Comparison of ENCODE assay signal across 9 mouse cellular contexts in genomic region chr3:89863716-89864509, GRCm38 (mm10). TPM values are rescaled to one million over a fixed set of nuclear protein-coding genes. Genes with fewer than 3 reads are reported as not detected.
A peak's percentile ranks its signal among the peaks of the same experiment; 100 is the strongest.
DNase-seq lines count a peak whose midpoint lies in the region; ATAC-seq lines count a peak whose summit lies in the region.
"Had no signal": no experiment of that assay in that cellular context is flagged by ENCODE, and none has a peak within 500 bp of the region (broad histone marks: within the 10 kb centered on the region; RNA-seq: fewer than 3 reads in every experiment).

No protein-coding gene starts in this region.

- no peaks in the 10 kb centered on the region for H3K36me3 ChIP-seq in kidney, embryonic 14.5 days (ENCODE audit: control insufficient read depth, insufficient read depth, low read length)
- H3K36me3 ChIP-seq in splenic B cell, adult 2 months (ENCODE audit: control insufficient read depth, insufficient read depth, low read length, poor library complexity, severe bottlenecking): no peaks in the 10 kb centered on the region
- no peaks in the 10 kb centered on the region for H3K36me3 ChIP-seq in hindbrain, embryonic 10.5 days
- no peaks in the 10 kb centered on the region for H3K36me3 ChIP-seq in forebrain, embryonic 12.5 days (replicated peaks)
- H3K36me3 ChIP-seq in forebrain, embryonic 14.5 days (ENCODE audit: control insufficient read depth, insufficient read depth, low read length): no peaks in the 10 kb centered on the region
- H3K36me3 ChIP-seq: limb, embryonic 15.5 days had no signal

- no peaks in the 10 kb centered on the region for H3K9me3 ChIP-seq in kidney, embryonic 14.5 days (ENCODE audit: control insufficient read depth, low read length)
- no peaks in the 10 kb centered on the region for H3K9me3 ChIP-seq in hindbrain, embryonic 10.5 days
- no peaks in the 10 kb centered on the region for H3K9me3 ChIP-seq in forebrain, embryonic 12.5 days
- H3K9me3 ChIP-seq in forebrain, embryonic 14.5 days (replicated peaks; ENCODE audit: control insufficient read depth, low read length): no peaks in the 10 kb centered on the region
- H3K9me3 ChIP-seq: limb, embryonic 15.5 days had no signal

- WGBS in kidney, embryonic 14.5 days: 68% methylated on average over 9 of the region's 9 CpGs
- WGBS in hindbrain, embryonic 10.5 days: 85% methylated on average over 9 of the region's 9 CpGs
- 81% methylated on average over 9 of the region's 9 CpGs for WGBS in forebrain, embryonic 12.5 days
- 81% methylated on average over 9 of the region's 9 CpGs for WGBS in forebrain, embryonic 14.5 days

- H3K27ac ChIP-seq in kidney, embryonic 14.5 days (ENCODE audit: low read depth, low read length): no peak overlapping the region
- H3K27ac ChIP-seq in hindbrain, embryonic 10.5 days: no peak overlapping the region
- no peak overlapping the region for H3K27ac ChIP-seq in forebrain, embryonic 12.5 days
- H3K27ac ChIP-seq in forebrain, embryonic 14.5 days (ENCODE audit: low read depth, low read length): no peak overlapping the region
- H3K27ac ChIP-seq: limb, embryonic 15.5 days had no signal

- no peak for ATAC-seq in kidney, embryonic 14.5 days (ENCODE audit: low FRiP score, low TSS enrichment)
- no peak for ATAC-seq in forebrain, embryonic 12.5 days (ENCODE audit: low FRiP score)
- ATAC-seq in forebrain, embryonic 14.5 days: no peak

- H3K4me3 ChIP-seq in kidney, embryonic 14.5 days (ENCODE audit: low read length): no peak overlapping the region
- H3K4me3 ChIP-seq in hindbrain, embryonic 10.5 days: no peak overlapping the region
- H3K4me3 ChIP-seq in forebrain, embryonic 12.5 days (replicated peaks): no peak overlapping the region
- no peak overlapping the region for H3K4me3 ChIP-seq in forebrain, embryonic 14.5 days (ENCODE audit: low read depth, low read length)
- H3K4me3 ChIP-seq: limb, embryonic 15.5 days had no signal

- H3K4me1 ChIP-seq in kidney, embryonic 14.5 days (ENCODE audit: control insufficient read depth, insufficient read depth, low read length): peaks cover 7% of the 10 kb centered on the region; the same call in 1 of the 2 replicates
- peaks cover 20% of the 10 kb centered on the region for H3K4me1 ChIP-seq in hindbrain, embryonic 10.5 days (replicated peaks)
- peaks cover 34% of the 10 kb centered on the region for H3K4me1 ChIP-seq in forebrain, embryonic 12.5 days
- peaks cover 21% of the 10 kb centered on the region for H3K4me1 ChIP-seq in forebrain, embryonic 14.5 days (ENCODE audit: control insufficient read depth, insufficient read depth, low read length)

- H3K9ac ChIP-seq in kidney, embryonic 14.5 days (ENCODE audit: low read depth, low read length): no peak overlapping the region
- H3K9ac ChIP-seq in forebrain, embryonic 12.5 days: no peak overlapping the region
- no peak overlapping the region for H3K9ac ChIP-seq in forebrain, embryonic 14.5 days (ENCODE audit: low read length)
- H3K9ac ChIP-seq: limb, embryonic 15.5 days had no signal

- peak; percentile 64 for DNase-seq in kidney, adult 11 months
- DNase-seq in adipocyte (ENCODE audit: low spot score): peak; percentile 86
- DNase-seq in kidney, postnatal 10 days: peak; percentile 64
- DNase-seq in splenic B cell, adult 2 months (ENCODE audit: low read depth, low spot score): peak; percentile 24
- no peak for DNase-seq in hindbrain, embryonic 10.5 days (ENCODE audit: low spot score)
- DNase-seq in forebrain, embryonic 14.5 days (ENCODE audit: low spot score): no peak

- no peaks in the 10 kb centered on the region for H3K27me3 ChIP-seq in kidney, embryonic 14.5 days (ENCODE audit: control insufficient read depth, insufficient read depth, low read length)
- H3K27me3 ChIP-seq in splenic B cell, adult 2 months (ENCODE audit: control insufficient read depth, insufficient read depth, low read length, poor library complexity, severe bottlenecking): no peaks in the 10 kb centered on the region
- no peaks in the 10 kb centered on the region for H3K27me3 ChIP-seq in hindbrain, embryonic 10.5 days (ENCODE audit: insufficient read depth, poor library complexity, severe bottlenecking)
- no peaks in the 10 kb centered on the region for H3K27me3 ChIP-seq in forebrain, embryonic 12.5 days
- no peaks in the 10 kb centered on the region for H3K27me3 ChIP-seq in forebrain, embryonic 14.5 days (replicated peaks; ENCODE audit: control insufficient read depth, insufficient read depth, low read length)
- H3K27me3 ChIP-seq: limb, embryonic 15.5 days had no signal

- H3K4me2 ChIP-seq in kidney, embryonic 14.5 days (replicated peaks; ENCODE audit: low read depth, low read length): no peak overlapping the region
- no peak overlapping the region for H3K4me2 ChIP-seq in forebrain, embryonic 12.5 days
- H3K4me2 ChIP-seq in forebrain, embryonic 14.5 days (ENCODE audit: low read length): no peak overlapping the region
- H3K4me2 ChIP-seq: limb, embryonic 15.5 days had no signal

RNA-seq across cellular contexts. Expression of gene She, which starts 32.7 kb away (rescaled TPM):
- polyA plus RNA-seq in kidney, embryonic 14.5 days (2014; fragmentation: Nextera tagmentation; extraction: Ambion mirVana): 5.4 and 8.2 TPM in 2 replicates
- 2.3 and 2.8 TPM in 2 replicates for polyA plus RNA-seq in hindbrain, embryonic 10.5 days (2016; fragmentation: Nextera tagmentation; extraction: Ambion mirVana)
- polyA plus RNA-seq in forebrain, embryonic 12.5 days (2016; fragmentation: Nextera tagmentation; extraction: Ambion mirVana): 1.7 and 1.8 TPM in 2 replicates
- 0.93 and 0.95 TPM in 2 replicates for polyA plus RNA-seq in forebrain, embryonic 14.5 days (2014; fragmentation: Nextera tagmentation; extraction: Ambion mirVana)

RNA-seq across cellular contexts. Expression of gene Il6ra, which starts 49.1 kb away (rescaled TPM):
- polyA plus RNA-seq in kidney, embryonic 14.5 days (2014; fragmentation: Nextera tagmentation; extraction: Ambion mirVana): 0.55 and 1.1 TPM in 2 replicates
- polyA plus RNA-seq in hindbrain, embryonic 10.5 days (2016; fragmentation: Nextera tagmentation; extraction: Ambion mirVana): 0.52 and 1.5 TPM in 2 replicates
- 0.29 and 0.42 TPM in 2 replicates for polyA plus RNA-seq in forebrain, embryonic 12.5 days (2016; fragmentation: Nextera tagmentation; extraction: Ambion mirVana)
- polyA plus RNA-seq in forebrain, embryonic 14.5 days (2014; fragmentation: Nextera tagmentation; extraction: Ambion mirVana): 0.37 and 0.47 TPM in 2 replicates

Comparison
In these comparisons a context has a peak if more than half of its experiments do, and no peak if none do; other contexts are left out.
1. DNase-seq: peak in kidney, adult 11 months (single experiment), adipocyte (single experiment), kidney, postnatal 10 days (single experiment) and splenic B cell, adult 2 months (single experiment); none in hindbrain, embryonic 10.5 days (single experiment) and forebrain, embryonic 14.5 days (single experiment).